In genomic region chr15:74426989-74427388, GRCm38 (mm10) we compare ENCODE assay signal across 13 mouse cellular contexts.
"Had no signal": no experiment of that assay in that cellular context is flagged by ENCODE, and none has a peak within 500 bp of the region (broad histone marks: within the 10 kb centered on the region; RNA-seq: fewer than 3 reads in every experiment).

No protein-coding gene starts in this region.

- DNase-seq: gastrocnemius, adult 2 months; gastrocnemius, postnatal 10 days; gastrocnemius, postnatal 25 days; heart, adult 18-20 months; heart, postnatal 10 days; heart, postnatal 4 days; kidney, adult 18-20 months; kidney, adult 8-10 months; kidney, postnatal 10 days; kidney, postnatal 36 days; layer of hippocampus, adult 9-11 months; layer of hippocampus, postnatal 36 days; left cerebral cortex, postnatal 4 days had no signal
